Mouse (Mus musculus): ENCODE measurements around the gene Krt77.

GRCm38 (mm10) chr15:101878041-101878440, 8.5 kb upstream of the Krt77 start:
- TF ChIP-seq POLR2A (IDR thresholded peaks at IDR 0.05; ENCODE audit: borderline replicate concordance, control insufficient read depth, low read depth, low read length) (no peak), CTCF (IDR thresholded peaks at IDR 0.05; ENCODE audit: control insufficient read depth, insufficient read depth, low read length) (no peak)

All from bone marrow, adult 2 months (tissue).